Mouse (Mus musculus): Measurements from ENCODE around the gene Scarf2.

Scarf2 gene

GRCm38 (mm10) chr16:17798321-17799180 is 1.5 kb downstream of the Scarf2 start:
- DNase-seq (ENCODE audit: extremely low read depth, low read depth): no peak

- no peak for DNase-seq (ENCODE audit: extremely low read depth, low read depth)
Measured at GRCm38 (mm10) chr16:17799584-17799983, 2.5 kb downstream of the Scarf2 start.

GRCm38 (mm10) chr16:17801777-17802455 is 4.8 kb downstream of the Scarf2 start:
- no peak for DNase-seq (ENCODE audit: extremely low read depth, low read depth)

- DNase-seq (ENCODE audit: extremely low read depth, low read depth): no peak
Measured at GRCm38 (mm10) chr16:17802456-17802838, 5.4 kb downstream of the Scarf2 start.

GRCm38 (mm10) chr16:17802839-17803674 is 6.0 kb downstream of the Scarf2 start:
- DNase-seq (ENCODE audit: extremely low read depth, low read depth): no peak

- DNase-seq (ENCODE audit: extremely low read depth, low read depth): no peak
Measured at GRCm38 (mm10) chr16:17803675-17804448, 6.8 kb downstream of the Scarf2 start.

GRCm38 (mm10) chr16:17804449-17804912 is 7.4 kb downstream of the Scarf2 start:
- DNase-seq (ENCODE audit: extremely low read depth, low read depth): peak; percentile 64

GRCm38 (mm10) chr16:17804982-17805381 is 7.9 kb downstream of the Scarf2 start:
- DNase-seq (ENCODE audit: extremely low read depth, low read depth): no peak

- no peak for DNase-seq (ENCODE audit: extremely low read depth, low read depth)
Measured at GRCm38 (mm10) chr16:17806581-17807191, 9.6 kb downstream of the Scarf2 start.

GRCm38 (mm10) chr16:17807192-17808009 is 10.3 kb downstream of the Scarf2 start:
- DNase-seq (ENCODE audit: extremely low read depth, low read depth): peak; percentile 79

GRCm38 (mm10) chr16:17809125-17809524 is 12.0 kb downstream of the Scarf2 start:
- DNase-seq (ENCODE audit: extremely low read depth, low read depth): no peak

- no peak for DNase-seq (ENCODE audit: extremely low read depth, low read depth)
Measured at GRCm38 (mm10) chr16:17809711-17810110, 12.6 kb downstream of the Scarf2 start.

- peak; percentile 42 for DNase-seq (ENCODE audit: extremely low read depth, low read depth)
Measured at GRCm38 (mm10) chr16:17812120-17812519, 15.0 kb downstream of the Scarf2 start.

- DNase-seq (ENCODE audit: extremely low read depth, low read depth): no peak
Measured at GRCm38 (mm10) chr16:17813173-17813572, 16.1 kb downstream of the Scarf2 start.

GRCm38 (mm10) chr16:17815411-17816402 is 18.6 kb downstream of the Scarf2 start:
- DNase-seq (ENCODE audit: extremely low read depth, low read depth): peak; percentile 68

GRCm38 (mm10) chr16:17816528-17816927 is 19.4 kb downstream of the Scarf2 start:
- no peak for DNase-seq (ENCODE audit: extremely low read depth, low read depth)

GRCm38 (mm10) chr16:17826500-17826899 is 29.4 kb downstream of the Scarf2 start:
- DNase-seq (ENCODE audit: extremely low read depth, low read depth): no peak

GRCm38 (mm10) chr16:17828229-17828628 is 31.1 kb downstream of the Scarf2 start:
- peak; percentile 50 for DNase-seq (ENCODE audit: extremely low read depth, low read depth)

All from MEL-GATA-1-ER (cell line).